Mouse (Mus musculus): Measurements from ENCODE around the gene Rara. TPM values are rescaled to one million over a fixed set of nuclear protein-coding genes. Genes with fewer than 3 reads are reported as not detected.
A peak's percentile ranks its signal among the peaks of the same experiment; 100 is the strongest.

The Rara gene
- polyA plus RNA-seq, 1 experiment from 2014 or later, result 13.4 TPM

GRCm38 (mm10) chr11:98959437-98960312, 32.1 kb downstream of the Rara start:
- peaks cover 74% of the 10 kb centered on the region; the same call in 1 of the 2 replicates for H3K79me2 ChIP-seq (ENCODE audit: inconsistent target)
- peak overlapping the region; percentile 42 for H3K27ac ChIP-seq
- 2% methylated on average over 41 of the region's 43 CpGs for WGBS (ENCODE audit: missing documents)
- peak overlapping the region; percentile 40 for H3K4me3 ChIP-seq (ENCODE audit: inconsistent target)
- H3K36me3 ChIP-seq (ENCODE audit: inconsistent target), result no peaks in the 10 kb centered on the region

- WGBS (ENCODE audit: missing documents), result 1% methylated on average over 49 of the region's 53 CpGs
- no peaks in the 10 kb centered on the region for H3K36me3 ChIP-seq (ENCODE audit: inconsistent target)
- peak overlapping the region; percentile 43 for H3K4me3 ChIP-seq (ENCODE audit: inconsistent target)
- H3K27ac ChIP-seq, result peak overlapping the region; percentile 42
- H3K79me2 ChIP-seq (ENCODE audit: inconsistent target), result peaks cover 74% of the 10 kb centered on the region; the same call in 1 of the 2 replicates
These were observed 32.8 kb downstream of the Rara start for GRCm38 (mm10) chr11:98960313-98960906.

DNA sequence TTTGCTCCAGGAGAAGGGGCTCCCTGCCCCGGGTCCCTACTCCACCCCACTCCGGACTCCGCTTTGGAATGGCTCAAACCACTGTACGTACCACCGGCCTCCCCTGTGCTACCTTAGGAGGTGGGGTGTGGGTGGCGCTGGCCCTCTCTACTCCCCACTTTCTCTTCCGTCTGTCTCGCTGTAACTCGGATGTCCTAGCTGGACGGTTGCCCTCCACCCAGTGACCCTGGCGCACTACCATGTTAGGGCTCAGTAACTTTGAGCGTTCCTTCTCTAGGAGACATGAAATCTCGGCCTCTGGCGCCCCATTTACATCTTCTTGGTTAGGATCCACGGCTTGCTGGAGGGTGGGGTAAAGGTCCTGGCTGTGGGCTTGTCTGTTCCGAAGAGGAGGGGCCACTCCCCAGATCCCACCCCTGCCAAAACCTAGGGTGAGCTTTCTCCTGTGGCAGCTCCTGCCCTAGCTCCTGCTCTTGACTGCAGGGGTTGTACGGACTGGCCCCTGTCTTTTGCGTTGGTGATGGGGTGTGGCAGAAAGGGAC, 33.5 kb downstream of the Rara start:
- peaks cover 73% of the 10 kb centered on the region; the same call in 1 of the 2 replicates for H3K79me2 ChIP-seq (ENCODE audit: inconsistent target)
- peak overlapping the region; percentile 43 for H3K4me3 ChIP-seq (ENCODE audit: inconsistent target)
- WGBS (ENCODE audit: missing documents), result 26% methylated on average over 18 of the region's 18 CpGs
- H3K36me3 ChIP-seq (ENCODE audit: inconsistent target), result no peaks in the 10 kb centered on the region
- H3K27ac ChIP-seq, result peak overlapping the region; percentile 5; the same call in 1 of the 2 replicates

- Histone ChIP-seq H3K36me3 (ENCODE audit: inconsistent target) (peaks cover 3% of the 10 kb centered on the region; the same call in 1 of the 2 replicates), H3K27ac (no peak overlapping the region), H3K79me2 (ENCODE audit: inconsistent target) (peaks cover 67% of the 10 kb centered on the region; the same call in 1 of the 2 replicates), H3K4me3 (ENCODE audit: inconsistent target) (peak overlapping the region; percentile 43)
- 38% methylated on average over 8 of the region's 8 CpGs for WGBS (ENCODE audit: missing documents)
These were observed 34.1 kb downstream of the Rara start for GRCm38 (mm10) chr11:98961766-98962165.

GRCm38 (mm10) chr11:98962421-98963095, 34.9 kb downstream of the Rara start:
- WGBS (ENCODE audit: missing documents), result 55% methylated on average over 12 of the region's 12 CpGs
- H3K4me3 ChIP-seq (ENCODE audit: inconsistent target), result no peak overlapping the region; the same call in 1 of the 2 replicates
- no peak overlapping the region for H3K27ac ChIP-seq

GRCm38 (mm10) chr11:98963191-98964021, 35.8 kb downstream of the Rara start:
- Histone ChIP-seq H3K4me3 (ENCODE audit: inconsistent target) (no peak overlapping the region; the same call in 1 of the 2 replicates), H3K79me2 (ENCODE audit: inconsistent target) (peaks cover 52% of the 10 kb centered on the region; the same call in 1 of the 2 replicates), H3K36me3 (ENCODE audit: inconsistent target) (peaks cover 15% of the 10 kb centered on the region; the same call in 1 of the 2 replicates), H3K27ac (no peak overlapping the region)
- 10% methylated on average over 32 of the region's 32 CpGs for WGBS (ENCODE audit: missing documents)

More at GRCm38 (mm10) chr11:98962421-98963095, 34.9 kb downstream of the Rara start:
- peaks cover 59% of the 10 kb centered on the region; the same call in 1 of the 2 replicates for H3K79me2 ChIP-seq (ENCODE audit: inconsistent target)
- peaks cover 6% of the 10 kb centered on the region; the same call in 1 of the 2 replicates for H3K36me3 ChIP-seq (ENCODE audit: inconsistent target)

DNA sequence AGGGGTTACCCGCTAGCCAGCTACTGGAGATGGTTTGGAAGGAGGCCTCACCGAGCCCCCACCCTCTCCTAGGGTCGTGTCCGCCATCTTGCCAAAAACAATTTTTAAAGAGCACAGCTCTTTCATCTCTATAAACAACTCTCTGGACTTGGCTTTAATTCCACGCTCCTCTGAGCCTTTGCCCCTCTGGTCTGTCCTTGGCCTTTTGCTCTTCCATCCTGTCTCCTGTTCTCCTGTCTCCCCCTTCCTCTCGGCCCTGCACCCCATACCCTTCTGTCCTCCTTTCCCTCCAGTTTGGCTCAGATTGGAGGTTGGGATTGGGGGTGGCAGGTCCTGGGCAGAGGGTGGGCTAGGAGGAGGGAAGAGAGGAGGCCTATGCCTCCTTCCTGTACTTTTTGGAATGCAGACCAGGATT, 36.6 kb downstream of the Rara start:
- Histone ChIP-seq H3K27ac (no peak overlapping the region), H3K79me2 (ENCODE audit: inconsistent target) (peaks cover 52% of the 10 kb centered on the region; the same call in 1 of the 2 replicates), H3K36me3 (ENCODE audit: inconsistent target) (peaks cover 17% of the 10 kb centered on the region; the same call in 1 of the 2 replicates), H3K4me3 (ENCODE audit: inconsistent target) (no peak overlapping the region)
- WGBS (ENCODE audit: missing documents), result 63% methylated on average over 6 of the region's 6 CpGs

DNA sequence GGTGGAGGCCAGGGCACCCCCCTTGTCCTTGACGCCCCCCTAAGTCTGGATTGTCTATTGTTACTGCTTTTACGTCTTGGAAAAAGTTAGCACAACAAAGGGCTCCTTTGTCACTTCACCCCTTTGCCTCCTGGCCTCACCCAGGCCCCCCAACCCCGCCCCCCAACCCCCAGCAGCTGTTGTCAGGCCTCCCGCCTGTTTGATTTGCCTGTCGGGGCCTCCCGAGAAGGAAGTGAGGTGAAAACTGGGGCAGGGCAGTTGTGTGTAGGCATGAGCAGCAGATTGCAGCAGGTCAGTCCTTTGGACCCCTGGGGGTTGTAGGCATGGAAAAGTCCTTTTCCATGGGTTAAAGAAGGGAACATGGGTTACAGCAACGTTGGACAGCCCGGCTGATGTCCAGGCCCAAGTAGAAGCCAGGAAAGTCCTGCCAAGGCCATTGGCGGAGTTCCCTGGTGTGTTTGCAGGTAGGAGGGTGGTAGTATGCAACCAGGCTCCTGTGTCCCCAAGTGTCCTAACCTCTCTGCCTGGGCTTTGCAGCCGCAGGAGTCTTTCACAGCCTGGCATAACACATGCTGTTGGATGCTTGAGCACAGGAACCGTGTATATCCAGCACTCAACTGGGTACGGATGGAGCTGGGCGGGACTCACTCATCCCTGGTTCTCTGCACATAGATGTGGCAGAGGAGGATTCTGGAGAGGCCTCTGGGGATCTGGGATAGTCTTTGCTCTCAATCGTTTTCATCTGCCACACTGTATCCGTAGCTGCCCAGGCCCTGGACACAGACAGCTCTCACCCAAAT, 37.2 kb downstream of the Rara start:
- WGBS (ENCODE audit: missing documents), result 77% methylated on average over 15 of the region's 15 CpGs
- Histone ChIP-seq H3K4me3 (ENCODE audit: inconsistent target) (no peak overlapping the region), H3K36me3 (ENCODE audit: inconsistent target) (peaks cover 20% of the 10 kb centered on the region; the same call in 1 of the 2 replicates), H3K27ac (no peak overlapping the region), H3K79me2 (ENCODE audit: inconsistent target) (peaks cover 52% of the 10 kb centered on the region; the same call in 1 of the 2 replicates)

DNA sequence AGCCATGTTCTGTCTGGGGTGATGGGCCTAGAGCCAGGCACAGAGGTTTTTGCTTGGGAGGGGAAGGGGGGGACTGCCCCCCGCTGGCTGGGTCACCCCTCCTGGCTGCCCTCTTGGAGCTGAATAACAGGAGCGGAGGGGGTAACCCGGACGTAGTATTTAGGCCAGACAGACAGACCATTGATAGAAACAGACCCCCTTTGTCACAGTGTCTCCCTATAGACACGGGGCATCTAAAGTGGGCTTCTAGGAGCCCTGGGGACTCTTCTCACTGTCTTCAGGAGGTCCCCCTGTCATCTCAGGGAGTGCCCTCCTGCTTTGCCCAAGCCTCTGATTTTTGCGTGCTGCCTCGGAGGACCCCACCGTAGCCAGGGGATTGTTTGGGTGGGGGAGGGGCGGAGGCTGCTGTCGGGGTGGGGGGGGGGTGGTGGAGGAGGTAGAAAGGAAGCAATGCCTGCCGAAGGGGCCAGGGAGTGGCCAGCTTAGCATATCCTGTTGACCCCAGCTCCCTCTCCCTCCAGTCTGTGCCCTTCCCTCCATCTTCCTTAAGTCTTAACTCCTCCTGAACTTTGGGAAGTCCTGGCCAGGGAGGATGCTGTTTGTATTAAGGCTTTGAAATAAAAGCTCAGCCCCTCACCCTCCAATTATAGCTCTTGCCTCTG, 37.9 kb downstream of the Rara start:
- Histone ChIP-seq H3K4me3 (ENCODE audit: inconsistent target) (no peak overlapping the region), H3K79me2 (ENCODE audit: inconsistent target) (peaks cover 52% of the 10 kb centered on the region; the same call in 1 of the 2 replicates), H3K36me3 (ENCODE audit: inconsistent target) (peaks cover 27% of the 10 kb centered on the region; the same call in 1 of the 2 replicates), H3K27ac (no peak overlapping the region)
- WGBS (ENCODE audit: missing documents), result 86% methylated on average over 6 of the region's 11 CpGs

- WGBS (ENCODE audit: missing documents), result 78% methylated on average over 7 of the region's 9 CpGs
These were observed 39.0 kb downstream of the Rara start for GRCm38 (mm10) chr11:98966499-98967141.

DNA sequence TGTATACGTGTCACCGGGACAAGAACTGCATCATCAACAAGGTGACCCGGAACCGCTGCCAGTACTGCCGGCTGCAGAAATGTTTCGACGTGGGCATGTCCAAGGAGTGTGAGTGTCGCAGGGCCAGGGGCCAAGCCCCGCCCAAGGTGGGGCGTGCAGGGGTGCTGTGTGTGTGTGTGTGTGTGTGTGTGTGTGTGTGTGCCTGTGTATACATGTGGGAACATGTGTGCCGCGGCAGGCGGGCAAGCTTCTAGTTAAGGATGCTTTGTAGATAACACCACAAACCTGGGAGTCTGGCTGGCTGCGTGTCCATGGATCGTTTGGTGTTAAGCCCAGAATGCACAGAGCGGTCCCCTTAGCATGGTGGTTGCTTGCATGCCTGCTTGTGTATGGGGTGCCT, 40.5 kb downstream of the Rara start:
- H3K4me3 ChIP-seq (ENCODE audit: inconsistent target), result no peak overlapping the region
- 93% methylated on average over 14 of the region's 16 CpGs for WGBS (ENCODE audit: missing documents)
- no peak overlapping the region for H3K27ac ChIP-seq
- peaks cover 28% of the 10 kb centered on the region; the same call in 1 of the 2 replicates for H3K79me2 ChIP-seq (ENCODE audit: inconsistent target)
- peaks cover 48% of the 10 kb centered on the region; the same call in 1 of the 2 replicates for H3K36me3 ChIP-seq (ENCODE audit: inconsistent target)

More at GRCm38 (mm10) chr11:98966499-98967141, 39.0 kb downstream of the Rara start:
- no peak overlapping the region for H3K27ac ChIP-seq
- peaks cover 43% of the 10 kb centered on the region; the same call in 1 of the 2 replicates for H3K79me2 ChIP-seq (ENCODE audit: inconsistent target)
- H3K36me3 ChIP-seq (ENCODE audit: inconsistent target), result peaks cover 38% of the 10 kb centered on the region; the same call in 1 of the 2 replicates
- no peak overlapping the region for H3K4me3 ChIP-seq (ENCODE audit: inconsistent target)
